Mouse (Mus musculus): ENCODE data around the gene Myh14. TPM values are rescaled to one million over a fixed set of nuclear protein-coding genes. Genes with fewer than 3 reads are reported as not detected.

The Myh14 gene
- polyA plus RNA-seq, 1 experiment from 2014 or later, result 114 TPM

DNA sequence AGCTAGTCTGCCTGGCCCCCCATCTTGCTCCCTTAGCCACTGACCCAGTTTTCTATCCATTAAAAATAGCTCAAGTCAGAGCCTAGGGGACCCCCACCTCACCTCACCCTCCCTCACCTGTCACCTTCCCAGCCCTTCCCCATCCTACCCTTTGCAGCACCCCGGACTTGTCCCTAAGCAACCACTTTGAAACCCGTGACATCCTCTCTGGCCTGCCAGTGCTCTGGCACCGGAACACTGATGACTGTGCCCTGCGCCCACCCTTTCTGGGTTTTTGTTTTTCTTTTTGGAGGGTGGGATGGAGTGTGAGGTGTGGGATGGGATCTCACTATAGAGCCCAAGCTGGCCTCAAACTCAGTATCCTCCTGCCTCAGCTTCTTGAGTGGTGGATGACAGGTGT lies 73.0 kb downstream of the Myh14 start:
- Histone ChIP-seq H3K4me3 (ENCODE audit: low read depth, low read length) (no peak overlapping the region), H3K9me3 (ENCODE audit: control insufficient read depth) (no peaks in the 10 kb centered on the region), H3K9ac (ENCODE audit: low read depth, low read length) (no peak overlapping the region), H3K27me3 (replicated peaks; ENCODE audit: control insufficient read depth, insufficient read depth, low read length) (peaks cover 22% of the 10 kb centered on the region), H3K36me3 (ENCODE audit: control insufficient read depth, insufficient read depth) (no peaks in the 10 kb centered on the region), H3K4me2 (replicated peaks; ENCODE audit: low read depth) (no peak overlapping the region), H3K27ac (ENCODE audit: low read depth, low read length) (no peak overlapping the region), H3K4me1 (replicated peaks; ENCODE audit: control insufficient read depth, insufficient read depth, low read length) (no peaks in the 10 kb centered on the region)
- TF ChIP-seq CTCF (IDR thresholded peaks at IDR 0.05; ENCODE audit: low read depth), result no peak
- 84% methylated on average over 4 of the region's 4 CpGs for WGBS
- ATAC-seq, result no peak

DNA sequence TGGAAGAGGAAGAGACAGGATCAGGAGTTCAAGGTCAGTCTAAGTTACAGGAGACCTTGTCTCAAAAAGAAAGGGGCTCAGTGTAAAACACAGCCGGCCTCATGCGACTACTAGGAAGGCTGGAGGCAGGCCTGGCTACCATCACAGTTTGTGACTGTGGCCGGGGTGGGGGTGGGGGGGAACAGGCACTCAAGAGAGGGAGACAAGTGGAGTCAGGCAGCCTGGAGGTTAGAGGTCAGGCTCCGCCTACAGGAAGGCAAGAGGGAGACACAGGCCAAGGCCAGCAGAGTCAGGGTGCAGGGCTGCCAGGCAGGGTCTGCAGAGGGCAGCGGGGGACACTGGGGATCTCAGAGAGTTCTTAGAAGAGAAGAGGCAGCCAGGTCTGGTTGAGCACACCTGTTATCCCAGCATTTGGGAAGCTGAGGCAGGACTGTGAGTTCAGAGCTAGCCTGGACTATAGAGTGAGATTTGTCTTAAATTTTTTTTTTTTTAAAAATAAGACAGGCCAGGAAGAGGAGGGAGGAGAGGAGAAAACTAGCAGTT lies 73.6 kb downstream of the Myh14 start:
- H3K27ac ChIP-seq (ENCODE audit: low read depth, low read length), result no peak overlapping the region
- H3K4me1 ChIP-seq (replicated peaks; ENCODE audit: control insufficient read depth, insufficient read depth, low read length), result no peaks in the 10 kb centered on the region
- ATAC-seq, result no peak
- no peak overlapping the region for H3K4me3 ChIP-seq (ENCODE audit: low read depth, low read length)
- no peak for TF ChIP-seq CTCF (IDR thresholded peaks at IDR 0.05; ENCODE audit: low read depth)
- peaks cover 23% of the 10 kb centered on the region for H3K27me3 ChIP-seq (replicated peaks; ENCODE audit: control insufficient read depth, insufficient read depth, low read length)
- no peaks in the 10 kb centered on the region for H3K9me3 ChIP-seq (ENCODE audit: control insufficient read depth)
- no peak overlapping the region for H3K4me2 ChIP-seq (replicated peaks; ENCODE audit: low read depth)
- H3K9ac ChIP-seq (ENCODE audit: low read depth, low read length), result no peak overlapping the region
- H3K36me3 ChIP-seq (ENCODE audit: control insufficient read depth, insufficient read depth), result no peaks in the 10 kb centered on the region
- 46% methylated on average over 5 of the region's 5 CpGs for WGBS

DNA sequence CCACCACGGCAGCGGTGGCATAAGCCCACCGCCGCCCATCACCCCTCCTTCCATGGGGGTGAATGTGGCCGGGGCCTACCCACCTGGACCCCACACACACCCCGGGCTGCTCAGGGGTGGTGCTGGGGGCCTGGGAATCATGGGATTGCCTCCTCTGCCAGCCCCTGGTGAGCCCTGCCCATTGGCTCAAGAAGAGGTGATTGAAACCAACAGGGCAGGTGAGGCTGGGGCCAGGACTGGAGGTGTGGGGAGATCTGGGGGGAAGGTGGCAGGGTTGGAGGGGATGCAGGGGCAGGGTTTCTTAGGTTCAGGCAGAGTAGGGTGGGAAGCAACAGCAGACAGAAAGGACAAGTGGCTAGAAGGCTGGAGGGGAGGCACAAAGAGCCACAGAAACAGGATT lies 74.6 kb downstream of the Myh14 start:
- 87% methylated on average over 5 of the region's 6 CpGs for WGBS
- H3K4me2 ChIP-seq (replicated peaks; ENCODE audit: low read depth), result no peak overlapping the region
- peaks cover 1% of the 10 kb centered on the region; the same call in 1 of the 2 replicates for H3K4me1 ChIP-seq (replicated peaks; ENCODE audit: control insufficient read depth, insufficient read depth, low read length)
- H3K27ac ChIP-seq (ENCODE audit: low read depth, low read length), result no peak overlapping the region
- no peak overlapping the region for H3K9ac ChIP-seq (ENCODE audit: low read depth, low read length)
- peaks cover 27% of the 10 kb centered on the region for H3K27me3 ChIP-seq (replicated peaks; ENCODE audit: control insufficient read depth, insufficient read depth, low read length)
- no peaks in the 10 kb centered on the region for H3K9me3 ChIP-seq (ENCODE audit: control insufficient read depth)
- no peak overlapping the region for H3K4me3 ChIP-seq (ENCODE audit: low read depth, low read length)
- TF ChIP-seq CTCF (IDR thresholded peaks at IDR 0.05; ENCODE audit: low read depth), result no peak
- no peaks in the 10 kb centered on the region for H3K36me3 ChIP-seq (ENCODE audit: control insufficient read depth, insufficient read depth)
- no peak for ATAC-seq

DNA sequence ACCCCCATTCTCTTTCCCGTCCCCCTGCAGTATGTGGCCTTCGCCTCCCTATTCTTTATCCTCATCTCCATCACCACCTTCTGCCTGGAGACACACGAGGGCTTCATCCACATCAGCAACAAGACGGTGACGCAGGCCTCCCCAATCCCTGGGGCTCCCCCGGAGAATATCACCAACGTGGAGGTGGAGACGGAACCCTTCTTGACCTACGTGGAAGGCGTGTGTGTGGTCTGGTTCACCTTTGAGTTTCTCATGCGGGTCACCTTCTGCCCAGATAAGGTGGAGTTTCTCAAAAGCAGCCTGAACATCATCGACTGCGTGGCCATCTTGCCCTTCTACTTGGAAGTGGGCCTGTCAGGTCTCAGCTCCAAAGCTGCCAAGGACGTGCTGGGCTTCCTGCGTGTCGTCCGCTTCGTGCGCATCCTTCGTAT lies 75.5 kb downstream of the Myh14 start:
- Histone ChIP-seq H3K9me3 (ENCODE audit: control insufficient read depth) (no peaks in the 10 kb centered on the region), H3K27me3 (replicated peaks; ENCODE audit: control insufficient read depth, insufficient read depth, low read length) (peaks cover 32% of the 10 kb centered on the region), H3K4me1 (replicated peaks; ENCODE audit: control insufficient read depth, insufficient read depth, low read length) (peaks cover 4% of the 10 kb centered on the region; the same call in 1 of the 2 replicates), H3K27ac (ENCODE audit: low read depth, low read length) (no peak overlapping the region), H3K4me3 (ENCODE audit: low read depth, low read length) (no peak overlapping the region), H3K9ac (ENCODE audit: low read depth, low read length) (no peak overlapping the region), H3K36me3 (ENCODE audit: control insufficient read depth, insufficient read depth) (no peaks in the 10 kb centered on the region), H3K4me2 (replicated peaks; ENCODE audit: low read depth) (no peak overlapping the region)
- ATAC-seq, result no peak
- TF ChIP-seq CTCF (IDR thresholded peaks at IDR 0.05; ENCODE audit: low read depth), result no peak
- 94% methylated on average over 20 of the region's 20 CpGs for WGBS

DNA sequence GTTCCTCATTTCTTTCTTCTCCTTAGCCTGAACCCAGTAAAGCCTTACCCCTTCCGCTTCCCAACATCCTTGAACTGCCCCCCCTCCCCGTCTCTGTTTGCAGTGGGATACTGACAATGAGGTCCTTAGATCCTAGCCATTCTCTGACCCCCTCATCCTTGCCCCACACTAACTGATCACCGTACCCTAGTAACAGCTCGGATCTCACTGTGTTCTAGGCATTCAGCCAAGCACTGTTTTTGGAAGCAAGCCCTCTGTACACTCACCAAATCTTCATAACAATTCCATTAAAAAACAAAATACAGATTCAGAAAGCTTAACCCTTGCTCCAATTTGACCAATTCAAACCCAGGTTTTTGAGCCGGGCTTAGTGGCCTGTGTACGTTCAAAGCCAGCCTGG lies 76.4 kb downstream of the Myh14 start:
- TF ChIP-seq CTCF (IDR thresholded peaks at IDR 0.05; ENCODE audit: low read depth), result no peak
- 66% methylated on average over 6 of the region's 6 CpGs for WGBS
- H3K27ac ChIP-seq (ENCODE audit: low read depth, low read length), result no peak overlapping the region
- H3K27me3 ChIP-seq (replicated peaks; ENCODE audit: control insufficient read depth, insufficient read depth, low read length), result peaks cover 37% of the 10 kb centered on the region
- no peak overlapping the region for H3K4me3 ChIP-seq (ENCODE audit: low read depth, low read length)
- H3K36me3 ChIP-seq (ENCODE audit: control insufficient read depth, insufficient read depth), result no peaks in the 10 kb centered on the region
- no peaks in the 10 kb centered on the region for H3K9me3 ChIP-seq (ENCODE audit: control insufficient read depth)
- peaks cover 4% of the 10 kb centered on the region; the same call in 1 of the 2 replicates for H3K4me1 ChIP-seq (replicated peaks; ENCODE audit: control insufficient read depth, insufficient read depth, low read length)
- ATAC-seq, result no peak
- H3K4me2 ChIP-seq (replicated peaks; ENCODE audit: low read depth), result no peak overlapping the region
- no peak overlapping the region for H3K9ac ChIP-seq (ENCODE audit: low read depth, low read length)

DNA sequence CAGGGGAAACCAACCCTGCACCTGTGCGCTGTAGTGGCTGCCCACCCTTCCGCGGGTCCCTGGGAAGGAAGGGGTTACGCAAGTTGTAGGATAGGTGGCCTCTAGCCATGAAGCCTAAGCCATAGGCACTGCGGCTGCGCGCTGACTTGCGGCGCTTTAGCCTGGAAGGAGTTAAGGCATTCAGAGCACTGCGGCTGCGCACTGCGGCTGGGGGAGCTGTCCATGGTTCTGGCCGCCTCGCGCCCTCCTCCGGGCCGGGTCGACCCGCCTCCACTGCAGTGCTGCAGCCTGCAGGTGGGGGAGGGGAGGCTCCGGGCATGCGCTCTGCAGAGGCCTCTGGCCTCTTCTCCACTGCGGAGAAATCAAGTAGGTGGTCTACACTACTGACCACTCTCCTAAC lies 76.9 kb downstream of the Myh14 start:
- WGBS, result 1% methylated on average over 21 of the region's 22 CpGs
- peak; percentile 25; the same call in 1 of the 2 replicates for TF ChIP-seq CTCF (IDR thresholded peaks at IDR 0.05; ENCODE audit: low read depth)

More for the DNA sequence above, 76.9 kb downstream of the Myh14 start:
- Histone ChIP-seq H3K4me2 (replicated peaks; ENCODE audit: low read depth) (0 out of 2 replicates have a peak overlapping the region, but pooled peaks have one; percentile 24), H3K27ac (ENCODE audit: low read depth, low read length) (no peak overlapping the region), H3K9me3 (ENCODE audit: control insufficient read depth) (no peaks in the 10 kb centered on the region), H3K4me1 (replicated peaks; ENCODE audit: control insufficient read depth, insufficient read depth, low read length) (peaks cover 4% of the 10 kb centered on the region; the same call in 1 of the 2 replicates), H3K27me3 (replicated peaks; ENCODE audit: control insufficient read depth, insufficient read depth, low read length) (peaks cover 39% of the 10 kb centered on the region), H3K36me3 (ENCODE audit: control insufficient read depth, insufficient read depth) (no peaks in the 10 kb centered on the region), H3K9ac (ENCODE audit: low read depth, low read length) (no peak overlapping the region), H3K4me3 (ENCODE audit: low read depth, low read length) (no peak overlapping the region)
- peak; percentile 25; the same call in 1 of the 2 replicates for ATAC-seq

All from intestine, postnatal 0 days (tissue).